Mouse (Mus musculus): ENCODE measurements at regions not wholly inside any gene's neighbourhood (a gene's known extent, or its start where the extent isn't known, plus 50 kb on each side); places are given as distances from the start of the nearest gene placed in this dataset.
"Not testable (repeated sequence)": the region's sequence is repeated elsewhere in the genome, so short reads cannot be mapped to it uniquely, and the experiment has no call there.

- no peaks in the 10 kb centered on the region for H3K4me1 ChIP-seq (ENCODE audit: control insufficient read depth, insufficient read depth, low read length)
- H3K4me3 ChIP-seq (ENCODE audit: insufficient read depth, low read length) = no peak overlapping the region
- no peak overlapping the region for H3K27ac ChIP-seq (ENCODE audit: insufficient read depth, low read depth, low read length)
- TF ChIP-seq POLR2A (IDR thresholded peaks at IDR 0.05; ENCODE audit: borderline replicate concordance, low read depth, low read length) (no peak), CTCF (IDR thresholded peaks at IDR 0.05; ENCODE audit: low read depth, low read length) (no peak)
These were observed 216.8 kb upstream of the Zpld1 start for GRCm38 (mm10) chr16:55514448-55515200.

- Histone ChIP-seq H3K27ac (ENCODE audit: insufficient read depth, low read depth, low read length) (peak overlapping the region; percentile 7; the same call in 1 of the 2 replicates), H3K4me1 (ENCODE audit: control insufficient read depth, insufficient read depth, low read length) (peaks cover 10% of the 10 kb centered on the region), H3K4me3 (ENCODE audit: insufficient read depth, low read length) (no peak overlapping the region)
- TF ChIP-seq CTCF (IDR thresholded peaks at IDR 0.05; ENCODE audit: low read depth, low read length) (no peak), POLR2A (IDR thresholded peaks at IDR 0.05; ENCODE audit: borderline replicate concordance, low read depth, low read length) (no peak)
These were observed 207.1 kb upstream of the Zpld1 start for GRCm38 (mm10) chr16:55504796-55505413.

GRCm38 (mm10) chr16:55504274-55504673, 206.5 kb upstream of the Zpld1 start:
- TF ChIP-seq POLR2A (IDR thresholded peaks at IDR 0.05; ENCODE audit: borderline replicate concordance, low read depth, low read length) = no peak
- TF ChIP-seq CTCF (IDR thresholded peaks at IDR 0.05; ENCODE audit: low read depth, low read length) = no peak
- peaks cover 10% of the 10 kb centered on the region for H3K4me1 ChIP-seq (ENCODE audit: control insufficient read depth, insufficient read depth, low read length)
- H3K4me3 ChIP-seq (ENCODE audit: insufficient read depth, low read length) = no peak overlapping the region
- H3K27ac ChIP-seq (ENCODE audit: insufficient read depth, low read depth, low read length) = no peak overlapping the region

- TF ChIP-seq POLR2A (IDR thresholded peaks at IDR 0.05; ENCODE audit: borderline replicate concordance, low read depth, low read length) (no peak), CTCF (IDR thresholded peaks at IDR 0.05; ENCODE audit: low read depth, low read length) (no peak)
- H3K27ac ChIP-seq (ENCODE audit: insufficient read depth, low read depth, low read length) = no peak overlapping the region
- peaks cover 10% of the 10 kb centered on the region for H3K4me1 ChIP-seq (ENCODE audit: control insufficient read depth, insufficient read depth, low read length)
- no peak overlapping the region for H3K4me3 ChIP-seq (ENCODE audit: insufficient read depth, low read length)
These were observed 205.5 kb upstream of the Zpld1 start for GRCm38 (mm10) chr16:55503273-55503672.

- not testable (repeated sequence) for H3K4me3 ChIP-seq (ENCODE audit: insufficient read depth, low read length)
These were observed 202.0 kb upstream of the Zpld1 start for GRCm38 (mm10) chr16:55499831-55500230.

GRCm38 (mm10) chr16:55495051-55495450, 197.3 kb upstream of the Zpld1 start:
- TF ChIP-seq POLR2A (IDR thresholded peaks at IDR 0.05; ENCODE audit: borderline replicate concordance, low read depth, low read length) (no peak), CTCF (IDR thresholded peaks at IDR 0.05; ENCODE audit: low read depth, low read length) (no peak)
- Histone ChIP-seq H3K4me3 (ENCODE audit: insufficient read depth, low read length) (no peak overlapping the region), H3K4me1 (ENCODE audit: control insufficient read depth, insufficient read depth, low read length) (peaks cover 2% of the 10 kb centered on the region), H3K27ac (ENCODE audit: insufficient read depth, low read depth, low read length) (no peak overlapping the region)

More at GRCm38 (mm10) chr16:55499831-55500230, 202.0 kb upstream of the Zpld1 start:
- not testable (repeated sequence) for H3K27ac ChIP-seq (ENCODE audit: insufficient read depth, low read depth, low read length); H3K4me1 ChIP-seq (ENCODE audit: control insufficient read depth, insufficient read depth, low read length)

- no peak for TF ChIP-seq CTCF (IDR thresholded peaks at IDR 0.05; ENCODE audit: low read depth, low read length)
- no peak overlapping the region for H3K27ac ChIP-seq (ENCODE audit: insufficient read depth, low read depth, low read length)
- H3K4me1 ChIP-seq (ENCODE audit: control insufficient read depth, insufficient read depth, low read length) = peaks cover 2% of the 10 kb centered on the region
- no peak overlapping the region for H3K4me3 ChIP-seq (ENCODE audit: insufficient read depth, low read length)
These were observed 196.4 kb upstream of the Zpld1 start for GRCm38 (mm10) chr16:55494162-55494561.

GRCm38 (mm10) chr16:55492111-55492510, 194.3 kb upstream of the Zpld1 start:
- Histone ChIP-seq H3K27ac (ENCODE audit: insufficient read depth, low read depth, low read length) (no peak overlapping the region), H3K4me1 (ENCODE audit: control insufficient read depth, insufficient read depth, low read length) (peaks cover 2% of the 10 kb centered on the region), H3K4me3 (ENCODE audit: insufficient read depth, low read length) (no peak overlapping the region)
- no peak for TF ChIP-seq POLR2A (IDR thresholded peaks at IDR 0.05; ENCODE audit: borderline replicate concordance, low read depth, low read length)
- no peak for TF ChIP-seq CTCF (IDR thresholded peaks at IDR 0.05; ENCODE audit: low read depth, low read length)

GRCm38 (mm10) chr16:55484391-55484790, 186.6 kb upstream of the Zpld1 start:
- H3K4me3 ChIP-seq (ENCODE audit: insufficient read depth, low read length) = no peak overlapping the region
- no peaks in the 10 kb centered on the region for H3K4me1 ChIP-seq (ENCODE audit: control insufficient read depth, insufficient read depth, low read length)
- H3K27ac ChIP-seq (ENCODE audit: insufficient read depth, low read depth, low read length) = no peak overlapping the region
- TF ChIP-seq CTCF (IDR thresholded peaks at IDR 0.05; ENCODE audit: low read depth, low read length) (no peak), POLR2A (IDR thresholded peaks at IDR 0.05; ENCODE audit: borderline replicate concordance, low read depth, low read length) (no peak)

- Histone ChIP-seq H3K27ac (ENCODE audit: insufficient read depth, low read depth, low read length) (no peak overlapping the region), H3K4me1 (ENCODE audit: control insufficient read depth, insufficient read depth, low read length) (no peaks in the 10 kb centered on the region), H3K4me3 (ENCODE audit: insufficient read depth, low read length) (no peak overlapping the region)
- no peak for TF ChIP-seq CTCF (IDR thresholded peaks at IDR 0.05; ENCODE audit: low read depth, low read length)
- no peak for TF ChIP-seq POLR2A (IDR thresholded peaks at IDR 0.05; ENCODE audit: borderline replicate concordance, low read depth, low read length)
These were observed 183.0 kb upstream of the Zpld1 start for GRCm38 (mm10) chr16:55480745-55481144.

Data from bone marrow macrophage, adult 2 months (primary cell).